Mouse (Mus musculus): ENCODE data around the gene Kirrel3.

The Kirrel3 gene

DNA sequence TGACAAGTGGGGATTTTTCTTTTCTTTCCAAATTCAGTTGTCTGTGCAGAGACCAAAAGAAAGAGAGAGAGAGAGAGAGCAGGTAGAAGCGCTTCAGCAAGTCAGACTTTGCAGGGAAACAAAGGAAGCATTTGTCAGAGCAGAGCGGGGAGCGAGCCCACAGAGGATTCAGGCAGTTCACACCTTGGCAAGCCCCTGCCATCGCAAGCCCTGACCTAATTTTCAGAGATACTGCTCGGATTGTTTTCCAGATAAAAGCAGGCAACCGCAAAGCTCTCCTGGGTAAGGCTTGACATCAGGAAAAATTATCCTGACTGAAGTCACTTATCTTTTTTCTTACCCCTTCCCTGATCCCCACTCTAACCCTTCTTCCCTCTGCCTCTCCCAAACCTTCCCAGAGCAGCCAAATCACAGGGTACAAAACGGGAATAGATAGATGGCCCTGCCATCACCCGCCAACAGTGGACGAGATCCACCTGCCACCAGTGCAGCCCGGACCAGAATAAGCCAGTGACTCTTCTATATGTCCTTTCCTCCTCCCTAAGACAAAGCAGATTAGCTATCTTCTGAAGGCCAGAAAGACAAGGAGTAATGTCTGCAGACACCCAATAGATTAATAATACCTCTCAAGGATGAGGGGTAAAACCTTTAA lies 332.8 kb downstream of the Kirrel3 start:
- no peak for DNase-seq (ENCODE audit: extremely low spot score, low spot score)

DNA sequence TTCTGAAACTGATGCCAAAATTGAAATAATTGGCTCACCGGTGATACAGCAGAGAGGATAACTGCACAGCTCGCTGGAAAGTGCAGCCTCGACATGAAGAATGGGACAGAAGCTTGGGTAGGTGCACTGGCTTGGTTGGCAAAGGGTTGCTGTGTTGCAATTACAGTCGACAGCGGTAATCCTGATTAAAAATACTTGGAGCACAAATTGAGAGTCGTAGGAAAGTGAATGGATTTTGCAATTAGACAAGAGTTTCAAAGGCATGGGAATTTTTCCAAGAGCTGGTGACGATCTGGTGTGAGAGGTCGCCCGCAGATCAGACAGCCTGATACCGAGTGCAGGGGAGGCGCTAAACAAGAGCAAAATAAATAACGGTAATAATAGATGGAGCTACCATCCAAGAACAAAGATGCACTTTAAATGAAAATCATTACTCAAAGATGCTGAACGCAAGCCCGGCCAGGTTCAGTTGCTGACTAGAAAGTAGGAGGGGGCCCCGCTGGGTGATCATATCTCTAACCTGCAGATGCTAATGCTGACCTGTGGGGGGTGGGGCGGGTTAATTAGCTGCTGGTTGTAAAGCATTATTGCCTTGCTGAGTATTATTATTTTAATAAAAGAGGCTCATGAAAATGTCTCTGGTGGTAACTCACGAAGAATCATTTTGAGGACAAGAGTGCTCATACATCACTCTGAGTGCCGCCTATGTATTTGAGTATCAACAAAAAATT lies 338.8 kb downstream of the Kirrel3 start:
- no peak for DNase-seq (ENCODE audit: extremely low spot score, low spot score)

DNA sequence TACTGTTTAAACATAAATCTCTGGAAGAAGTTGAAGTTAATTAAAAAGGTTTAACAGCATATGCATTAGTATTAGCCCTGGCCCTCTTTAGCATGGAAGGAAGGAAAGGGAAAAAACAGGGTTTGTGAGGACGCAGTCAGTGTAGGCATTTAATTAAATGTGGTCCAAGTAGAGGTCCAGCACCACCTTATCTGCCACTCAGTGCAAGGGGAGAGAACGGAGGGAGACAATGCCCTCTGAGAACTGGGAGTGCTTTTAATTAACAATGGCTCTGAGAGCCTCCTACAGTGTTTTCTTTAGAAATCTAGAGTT lies 339.4 kb downstream of the Kirrel3 start:
- DNase-seq (ENCODE audit: extremely low spot score, low spot score), result no peak

DNA sequence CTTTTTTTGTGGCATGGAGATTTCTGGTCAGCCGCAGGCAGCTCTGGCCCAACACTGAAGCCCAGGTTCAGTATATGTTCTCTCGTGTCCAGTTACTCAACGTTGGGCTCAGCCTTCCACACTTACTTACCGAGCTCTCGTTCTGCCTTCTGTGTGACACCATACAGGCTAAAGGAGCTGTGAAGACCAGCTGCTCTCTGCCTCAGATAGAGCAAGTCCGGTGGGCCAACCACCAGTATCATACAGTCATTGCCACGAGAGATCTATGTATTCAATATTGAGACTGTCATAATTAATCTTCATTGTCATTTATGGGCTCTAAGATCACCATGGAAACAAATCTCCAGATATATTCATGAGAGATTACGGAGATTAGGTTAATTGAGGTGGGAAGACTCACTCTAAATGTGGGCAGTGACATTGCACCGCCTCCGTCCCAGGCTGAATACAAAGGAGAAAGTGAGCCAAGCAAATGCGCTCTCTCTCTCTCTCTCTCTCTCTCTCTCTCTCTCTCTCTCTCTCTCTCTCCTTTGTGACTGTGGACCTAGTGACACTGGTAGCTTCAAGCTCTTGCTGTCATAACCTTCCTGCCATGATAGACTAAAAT lies 339.8 kb downstream of the Kirrel3 start:
- DNase-seq (ENCODE audit: extremely low spot score, low spot score), result no peak

DNA sequence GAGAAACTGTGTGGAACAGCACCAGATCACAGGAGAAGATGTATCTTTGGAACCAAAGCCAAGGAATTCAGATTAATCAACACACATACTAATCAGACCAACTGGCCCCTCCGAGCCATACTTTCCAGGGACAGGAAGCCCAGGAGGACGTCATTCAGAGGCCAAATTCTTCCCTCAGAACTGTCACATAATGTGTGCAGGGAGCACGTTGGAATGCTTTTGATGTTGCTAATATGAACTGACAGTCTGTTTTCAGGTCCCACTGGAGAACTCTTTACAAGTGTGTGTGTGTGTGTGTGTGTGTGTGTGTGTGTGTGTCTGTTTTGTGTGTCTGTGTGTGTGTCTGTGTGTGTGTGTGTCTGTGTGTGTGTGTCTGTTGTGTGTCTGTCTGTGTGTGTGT lies 345.0 kb downstream of the Kirrel3 start:
- no peak for DNase-seq (ENCODE audit: extremely low spot score, low spot score)

DNA sequence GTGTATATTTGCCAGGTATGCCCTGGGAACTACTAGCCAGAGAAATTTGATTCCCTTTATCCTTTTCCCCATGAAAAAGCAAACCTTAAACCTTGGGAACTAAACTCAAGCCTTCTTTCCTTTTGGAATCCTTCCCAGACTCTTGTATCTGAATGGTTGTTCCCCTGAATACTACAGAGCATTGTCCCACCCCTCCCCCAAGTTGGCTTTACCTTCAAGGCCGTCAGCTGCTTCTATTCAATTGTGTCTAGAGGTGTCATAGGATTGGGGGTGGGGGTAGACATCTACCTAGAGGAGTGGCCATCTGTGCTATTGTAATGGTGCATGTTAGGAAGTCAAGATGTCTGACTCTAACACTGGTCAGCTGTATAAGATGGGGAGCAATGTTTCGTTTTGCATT lies 351.1 kb downstream of the Kirrel3 start:
- no peak for DNase-seq (ENCODE audit: extremely low spot score, low spot score)

DNA sequence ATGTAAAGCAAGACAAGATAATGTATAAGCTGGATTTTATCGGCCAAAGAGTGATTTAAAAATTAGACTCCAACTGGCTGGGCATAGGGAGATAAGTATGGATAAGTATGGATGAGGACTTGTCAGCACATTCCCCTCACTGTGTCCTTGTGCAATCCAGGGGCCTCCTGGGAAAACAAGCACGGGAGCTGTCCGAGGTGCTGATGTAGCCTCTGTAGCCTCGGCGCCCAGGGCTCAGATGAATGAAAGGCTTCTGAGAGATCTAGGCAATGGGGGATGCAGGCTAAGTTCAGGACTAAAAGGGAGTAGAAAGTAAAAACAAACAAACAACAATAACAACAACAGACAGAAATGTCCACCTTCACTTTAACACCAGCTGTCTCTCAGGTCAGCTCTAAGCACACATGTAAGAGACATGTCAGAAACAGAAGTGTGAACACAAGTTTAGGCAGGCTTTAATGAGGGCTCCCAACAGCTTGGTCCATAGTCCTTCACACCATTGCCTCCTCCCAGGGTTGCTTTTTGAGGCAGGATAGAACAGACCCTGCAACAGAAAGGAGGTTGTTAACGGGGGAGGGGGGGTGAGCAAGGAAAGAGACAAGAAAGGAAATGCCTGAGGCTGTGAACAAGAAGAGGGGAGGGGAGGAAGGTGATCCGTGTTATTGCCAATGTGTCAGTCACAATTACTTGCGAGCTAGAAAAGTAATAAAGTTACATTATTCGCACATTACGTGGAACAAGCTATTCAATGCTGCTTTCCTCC lies 352.2 kb downstream of the Kirrel3 start:
- peak; percentile 74 for DNase-seq (ENCODE audit: extremely low spot score, low spot score)

GRCm38 (mm10) chr9:34843275-34843965 lies 357.7 kb downstream of the Kirrel3 start:
- no peak for DNase-seq (ENCODE audit: extremely low spot score, low spot score)

GRCm38 (mm10) chr9:34846440-34846839 lies 360.7 kb downstream of the Kirrel3 start:
- DNase-seq (ENCODE audit: extremely low spot score, low spot score), result no peak

- no peak for DNase-seq (ENCODE audit: extremely low spot score, low spot score)
These were observed 362.0 kb downstream of the Kirrel3 start for GRCm38 (mm10) chr9:34847664-34848063.

DNA sequence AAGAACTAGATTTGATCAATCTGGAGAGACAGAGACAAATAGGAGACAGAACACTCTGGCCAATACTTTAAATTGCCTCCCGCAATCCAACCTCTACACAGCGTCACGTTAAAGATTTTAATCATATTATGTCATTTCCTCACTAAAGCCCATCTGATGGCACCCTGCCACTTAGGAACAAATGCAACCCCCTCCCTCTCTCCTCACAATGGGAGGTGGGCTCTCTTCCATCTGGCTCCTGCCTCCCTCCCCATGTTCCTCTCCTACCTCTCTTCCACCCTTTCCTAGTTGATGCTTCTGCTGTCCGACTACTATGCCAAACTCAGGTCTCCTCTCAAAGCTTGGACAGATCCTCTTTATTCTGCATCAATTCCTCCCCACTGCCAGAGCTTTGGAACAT lies 365.4 kb downstream of the Kirrel3 start:
- DNase-seq (ENCODE audit: extremely low spot score, low spot score), result no peak

DNA sequence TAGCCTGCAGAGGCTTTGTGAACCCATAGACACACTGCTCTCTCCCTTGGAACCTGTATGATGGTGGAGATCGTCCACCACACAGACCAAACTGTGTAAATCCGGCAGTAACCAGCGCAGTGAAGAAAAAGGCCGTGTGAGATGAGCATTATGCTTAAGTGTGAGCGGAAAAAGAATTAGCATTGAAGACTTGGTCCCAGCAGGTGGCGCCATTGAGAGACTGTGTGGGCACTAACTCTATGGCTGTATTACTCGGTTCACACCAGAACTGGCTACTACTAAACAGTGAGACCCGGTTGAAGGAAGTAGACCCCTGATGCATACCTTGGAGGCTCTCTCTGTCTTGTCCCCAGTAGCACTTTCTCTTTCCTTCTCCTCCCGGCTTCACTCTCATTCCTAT lies 371.9 kb downstream of the Kirrel3 start:
- peak; percentile 38 for DNase-seq (ENCODE audit: extremely low spot score, low spot score)

DNA sequence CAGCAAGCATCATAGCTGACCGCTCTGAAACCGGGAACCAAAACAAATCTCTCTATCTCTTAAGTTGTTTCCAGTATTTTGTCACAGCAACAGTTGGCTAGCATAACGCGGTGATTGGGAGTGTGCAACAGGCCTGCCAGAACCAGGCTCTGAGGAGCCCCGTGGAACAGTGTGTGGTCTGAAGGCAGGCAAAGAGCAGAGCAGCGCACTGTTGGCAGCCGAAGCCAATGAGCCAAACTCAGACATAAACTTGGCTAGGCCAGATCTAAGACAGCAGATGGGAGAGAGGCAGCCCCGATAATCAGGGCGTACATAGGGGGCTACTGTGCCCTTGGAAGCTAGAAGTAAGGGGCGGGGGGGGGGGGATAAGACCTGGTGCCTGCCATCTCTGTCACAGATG lies 372.4 kb downstream of the Kirrel3 start:
- no peak for DNase-seq (ENCODE audit: extremely low spot score, low spot score)

- DNase-seq (ENCODE audit: extremely low spot score, low spot score), result no peak
These were observed 375.2 kb downstream of the Kirrel3 start for GRCm38 (mm10) chr9:34860934-34861333.

GRCm38 (mm10) chr9:34861775-34862174 lies 376.1 kb downstream of the Kirrel3 start:
- peak; percentile 38 for DNase-seq (ENCODE audit: extremely low spot score, low spot score)

GRCm38 (mm10) chr9:34865606-34866005 lies 379.9 kb downstream of the Kirrel3 start:
- no peak for DNase-seq (ENCODE audit: extremely low spot score, low spot score)

DNA sequence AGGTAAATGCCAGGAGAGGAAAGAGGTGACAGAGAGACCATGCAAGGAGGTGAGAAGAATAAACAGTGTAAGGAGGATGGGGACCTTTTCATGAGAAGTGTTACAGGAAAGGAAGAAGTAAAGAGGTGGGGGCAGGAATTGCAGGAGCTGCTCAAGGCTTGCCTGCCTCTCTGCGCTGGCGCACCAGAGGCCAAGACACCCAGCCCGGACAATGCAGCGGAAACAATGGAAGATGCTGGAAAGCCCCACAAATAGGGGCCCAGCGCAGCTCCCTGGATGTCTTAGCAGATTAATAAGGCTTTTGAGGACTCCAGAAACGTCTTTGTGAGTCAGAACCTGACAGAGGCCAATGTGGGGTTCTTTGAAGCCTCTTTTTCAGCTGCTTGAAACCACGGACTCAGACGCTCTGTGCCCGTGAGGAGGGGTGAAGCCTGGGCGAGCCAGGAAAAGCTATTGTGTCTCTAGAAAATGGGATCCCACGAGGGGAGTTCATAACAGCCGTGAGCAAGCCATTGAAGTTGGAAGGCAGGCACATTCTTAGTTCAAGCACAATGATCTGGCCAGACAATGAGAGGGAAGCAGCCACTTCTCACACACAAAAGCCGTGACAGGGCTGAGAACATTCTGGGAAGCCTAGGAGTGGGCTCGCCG lies 385.7 kb downstream of the Kirrel3 start:
- DNase-seq (ENCODE audit: extremely low spot score, low spot score), result peak; percentile 31

- no peak for DNase-seq (ENCODE audit: extremely low spot score, low spot score)
These were observed 389.5 kb downstream of the Kirrel3 start for GRCm38 (mm10) chr9:34875238-34875637.

DNA sequence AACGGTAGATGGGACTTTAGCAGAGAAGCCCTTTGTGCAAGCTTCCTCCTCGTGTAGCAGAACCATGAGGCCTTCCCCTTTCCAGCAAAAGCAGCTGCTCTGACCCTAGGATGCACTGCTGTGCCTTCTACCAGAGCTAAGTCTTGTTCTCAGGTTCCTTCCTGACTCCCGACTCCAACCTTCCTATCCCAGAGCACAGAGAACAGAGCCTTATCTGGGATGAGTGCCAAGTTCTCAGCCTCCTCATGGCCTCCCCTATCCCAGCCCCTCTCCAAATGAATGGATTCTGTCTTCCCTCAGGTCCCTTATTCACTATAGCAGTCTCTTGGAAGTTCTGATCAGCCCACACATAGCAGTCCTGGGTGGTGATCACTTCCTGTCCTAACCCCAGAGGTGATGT lies 391.5 kb downstream of the Kirrel3 start:
- DNase-seq (ENCODE audit: extremely low spot score, low spot score), result no peak

GRCm38 (mm10) chr9:34877799-34878198 lies 392.1 kb downstream of the Kirrel3 start:
- no peak for DNase-seq (ENCODE audit: extremely low spot score, low spot score)

- peak; percentile 16 for DNase-seq (ENCODE audit: extremely low spot score, low spot score)
These were observed 396.1 kb downstream of the Kirrel3 start for GRCm38 (mm10) chr9:34881750-34882149.
